Mouse (Mus musculus): ENCODE results near the gene Ifi203. TPM values are rescaled to one million over a fixed set of nuclear protein-coding genes. Genes with fewer than 3 reads are reported as not detected.

The Ifi203 gene
- polyA plus RNA-seq, 1 experiment = 1.1 TPM

Other genes starting within 250 kb of the Ifi203 start
- gene Ifi207, start 200.9 kb downstream of the Ifi203 start, polyA plus RNA-seq (2012; rRNA removed) = 0.17 and 0.31 TPM in 2 replicates
- 0.31 and 0.47 TPM in 2 replicates for gene Ifi204, start 175.7 kb downstream of the Ifi203 start, polyA plus RNA-seq (2012; rRNA removed)
- gene Ifi211, start 29.6 kb downstream of the Ifi203 start, polyA plus RNA-seq (2012; rRNA removed) = 0.13 and 0.21 TPM in 2 replicates
- gene Mndal, start 181 bp downstream of the Ifi203 start, polyA plus RNA-seq (2012; rRNA removed) = 1.8 and 2.7 TPM in 2 replicates
- gene Ifi202b, start 40.1 kb upstream of the Ifi203 start, polyA plus RNA-seq (2012; rRNA removed) = not detected in 2 replicates
- 0.04 TPM in 1 of 2 replicates, not detected in the other for gene Ifi205, start 89.1 kb upstream of the Ifi203 start, polyA plus RNA-seq (2012; rRNA removed)
- not detected in 2 replicates for gene Olfr433, start 98.0 kb upstream of the Ifi203 start, polyA plus RNA-seq (2012; rRNA removed)
- gene Olfr432, start 106.5 kb upstream of the Ifi203 start, polyA plus RNA-seq (2012; rRNA removed) = not detected in 2 replicates
- not detected in 2 replicates for gene Olfr430, start 123.9 kb upstream of the Ifi203 start, polyA plus RNA-seq (2012; rRNA removed)
- not detected in 2 replicates for gene Olfr429, start 141.7 kb upstream of the Ifi203 start, polyA plus RNA-seq (2012; rRNA removed)
- gene Olfr427, start 154.2 kb upstream of the Ifi203 start, polyA plus RNA-seq (2012; rRNA removed) = not detected in 2 replicates
- gene Olfr231, start 178.5 kb upstream of the Ifi203 start, polyA plus RNA-seq (2012; rRNA removed) = not detected in 2 replicates
- gene Olfr424, start 188.8 kb upstream of the Ifi203 start, polyA plus RNA-seq (2012; rRNA removed) = not detected in 2 replicates
- not detected in 2 replicates for gene Olfr420, start 213.0 kb upstream of the Ifi203 start, polyA plus RNA-seq (2012; rRNA removed)
- not detected in 2 replicates for gene Spta1, start 230.1 kb upstream of the Ifi203 start, polyA plus RNA-seq (2012; rRNA removed)